Mouse (Mus musculus) naive thymus-derived CD4-positive, alpha-beta T cell, adult 2 months (primary cell): ENCODE data around the gene Anapc5.
A peak's percentile ranks its signal among the peaks of the same experiment; 100 is the strongest.

ENCODE experiments used
- DNase-seq: peaks from one replicate; pipeline ENCODE4 v3.0.0-alpha.2; 2011; ENCODE audit warnings: low read depth

Anapc5 gene

GRCm38 (mm10) chr5:122820777-122821523, at the start of gene Anapc5:
Gene Anapc5, minus strand, starts transcription at chr5:122821339.
- peak; percentile 97 for DNase-seq

DNA sequence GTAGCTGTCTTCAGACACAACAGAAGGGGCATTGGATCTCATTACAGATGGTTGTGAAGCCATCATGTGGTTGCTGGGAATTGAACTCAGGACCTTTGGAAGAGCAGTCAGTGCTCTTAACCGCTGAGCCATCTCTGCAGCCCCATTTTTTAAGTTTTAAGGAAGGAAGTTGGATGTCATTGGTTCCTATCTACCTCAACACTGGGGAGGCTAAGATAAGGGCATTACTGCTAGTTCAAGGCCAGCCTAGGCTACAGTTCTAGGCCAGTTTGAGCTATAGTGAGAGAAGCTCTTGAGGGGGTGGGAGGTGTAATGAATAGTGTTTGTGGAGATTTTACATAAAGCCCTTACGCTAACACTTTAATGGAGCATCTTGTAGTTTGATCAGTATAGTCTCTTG, 41.9 kb upstream of the Anapc5 start:
- DNase-seq, result no peak

- peak; percentile 36 for DNase-seq
Measured at GRCm38 (mm10) chr5:122855858-122856257, 34.7 kb upstream of the Anapc5 start.

GRCm38 (mm10) chr5:122852611-122853010, 31.5 kb upstream of the Anapc5 start:
- DNase-seq, result no peak

GRCm38 (mm10) chr5:122850319-122851002, 29.3 kb upstream of the Anapc5 start:
- no peak for DNase-seq

DNA sequence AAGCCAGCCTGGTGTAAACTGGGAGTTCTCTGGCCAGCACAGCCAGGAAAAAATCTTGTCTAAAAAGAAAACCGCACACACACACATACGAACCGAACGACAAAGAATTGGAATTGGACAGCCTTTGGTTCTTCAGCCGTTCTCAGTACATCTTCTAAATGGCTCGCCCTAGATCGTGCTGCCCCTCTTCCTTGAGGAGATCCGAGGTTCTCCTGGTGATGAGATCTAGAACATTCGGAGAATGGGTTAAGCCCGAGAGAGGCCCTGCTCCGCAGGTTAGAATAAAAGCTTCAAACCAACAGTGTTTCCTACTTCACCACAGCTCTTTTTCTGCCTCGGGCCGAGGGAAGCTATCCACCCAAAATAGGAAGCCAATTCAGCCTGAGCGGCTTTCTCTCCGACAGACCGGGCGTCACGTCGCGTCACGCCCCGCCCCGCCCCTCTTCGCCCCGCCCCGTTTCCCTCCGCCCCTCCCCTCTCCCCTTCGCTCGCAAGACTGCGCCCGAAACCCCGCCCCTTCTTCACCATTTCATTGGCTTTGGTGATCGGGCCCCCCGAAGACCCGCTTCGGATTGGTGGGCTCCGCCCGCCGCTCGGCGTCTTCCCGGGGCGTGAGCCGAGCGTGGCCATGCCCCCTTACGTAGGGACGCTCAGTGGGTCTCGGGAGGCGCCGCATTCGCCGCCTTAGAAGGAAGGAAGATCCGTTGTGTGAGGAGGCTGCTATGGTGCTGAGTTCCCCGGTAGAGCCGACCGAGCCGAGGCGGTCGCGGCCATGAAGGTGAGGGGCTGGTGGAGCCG, 28.6 kb upstream of the Anapc5 start, which contains the start of gene Rnf34:
Rnf34 (plus strand) TSS at position 528 of the 798 bp plus-strand sequence.
- DNase-seq, result peak; percentile 98

GRCm38 (mm10) chr5:122843799-122844198, 22.7 kb upstream of the Anapc5 start:
- DNase-seq, result no peak

DNA sequence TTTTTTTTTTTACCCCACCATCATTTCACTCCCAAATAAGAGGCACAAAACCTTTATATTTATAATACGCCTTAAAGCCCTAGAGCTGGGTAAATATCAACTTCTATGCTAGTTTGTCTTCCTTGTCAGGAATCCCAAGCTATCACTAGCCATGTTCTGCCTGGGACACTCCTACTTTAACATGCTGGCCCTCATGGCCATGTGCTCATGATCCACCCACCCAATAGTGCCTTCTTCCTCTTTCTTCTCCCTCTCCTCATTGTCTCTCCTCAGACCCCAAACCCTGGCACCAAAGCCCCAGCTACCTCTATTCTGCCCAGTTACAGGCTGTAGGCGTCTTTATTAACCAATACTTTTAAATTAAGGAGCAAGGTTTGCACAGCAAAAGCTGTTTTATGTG, 20.0 kb upstream of the Anapc5 start:
- no peak for DNase-seq

DNA sequence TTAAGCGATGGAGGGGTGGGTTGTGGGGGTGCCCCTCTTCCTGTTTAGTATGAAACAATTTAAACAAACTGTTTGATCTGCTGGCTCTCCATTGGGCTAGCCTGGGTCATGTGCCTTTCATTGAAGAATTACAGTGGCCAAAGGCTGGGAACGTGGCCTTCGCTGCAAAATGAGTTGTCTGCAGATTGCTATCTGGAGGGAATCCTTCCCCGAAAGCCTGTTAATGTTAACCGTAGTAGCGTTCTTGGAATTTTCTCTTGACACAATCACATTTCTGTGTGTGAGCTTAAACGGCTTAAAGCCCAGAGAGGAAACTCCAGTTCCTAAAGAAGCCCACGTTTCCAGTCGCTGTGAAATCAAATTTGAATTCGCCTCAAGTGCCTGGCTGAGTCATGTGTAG, 11.9 kb upstream of the Anapc5 start:
- DNase-seq, result no peak

DNA sequence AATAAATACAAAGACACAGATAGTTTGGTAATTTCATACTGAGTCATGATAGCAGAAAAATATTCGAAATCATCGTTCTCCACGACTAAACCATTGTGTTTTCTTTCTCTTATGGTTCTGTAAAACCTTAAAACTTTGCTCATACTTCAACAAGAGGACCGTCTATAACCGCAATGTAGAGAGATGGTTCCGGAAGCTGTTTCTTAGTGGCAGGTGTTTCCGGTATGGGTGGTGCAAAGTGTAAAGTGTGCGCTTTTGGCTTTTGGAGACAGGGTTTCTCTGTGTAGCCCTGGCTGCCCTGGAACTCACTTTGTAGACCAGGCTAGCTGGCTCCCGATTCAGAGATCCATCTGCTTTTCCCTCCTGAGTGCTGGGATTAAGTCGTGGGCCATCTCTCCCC, 11.4 kb upstream of the Anapc5 start:
- DNase-seq, result peak; percentile 59

GRCm38 (mm10) chr5:122825099-122825498, 4.0 kb upstream of the Anapc5 start:
- DNase-seq, result no peak

DNA sequence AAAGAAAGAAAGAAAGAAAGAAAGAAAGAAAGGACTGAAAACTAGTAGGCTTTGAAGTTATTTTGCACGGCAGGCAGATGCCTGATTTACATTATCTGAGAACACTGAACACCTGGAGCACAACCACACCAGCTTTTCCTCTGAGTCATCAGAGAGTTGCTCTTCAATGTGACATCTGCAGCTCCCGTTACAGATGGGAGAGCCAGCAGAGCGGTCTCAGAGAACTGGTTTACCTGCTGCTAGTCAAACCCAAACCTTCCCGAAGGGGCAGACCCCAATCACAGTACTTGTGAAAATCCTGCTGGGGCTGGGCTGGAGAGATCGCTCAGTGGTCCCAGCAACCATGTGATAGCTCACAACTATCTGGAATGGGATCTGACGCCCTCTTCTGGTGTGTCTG, 3.3 kb upstream of the Anapc5 start:
- DNase-seq, result no peak

- DNase-seq, result no peak
Measured at GRCm38 (mm10) chr5:122823976-122824375, 2.8 kb upstream of the Anapc5 start.

DNA sequence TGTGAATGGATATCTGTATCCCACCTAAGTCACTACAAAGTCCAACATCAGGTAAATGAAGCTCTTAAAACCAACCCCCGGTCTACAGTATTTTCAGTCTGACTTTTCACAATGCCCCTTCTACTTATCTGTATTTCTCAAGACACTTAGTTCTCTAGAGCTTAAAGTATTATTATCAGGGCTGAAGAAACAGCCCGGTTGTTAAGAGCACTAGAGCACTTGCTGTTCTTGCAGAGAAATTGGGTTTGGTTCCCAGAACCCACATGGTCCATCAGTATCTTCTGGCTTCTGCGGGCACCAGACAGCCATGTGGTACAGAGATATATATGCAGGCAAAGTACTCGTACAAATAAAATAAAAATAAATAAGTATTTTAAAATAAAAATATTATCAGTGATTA, 1.3 kb upstream of the Anapc5 start:
- no peak for DNase-seq

DNA sequence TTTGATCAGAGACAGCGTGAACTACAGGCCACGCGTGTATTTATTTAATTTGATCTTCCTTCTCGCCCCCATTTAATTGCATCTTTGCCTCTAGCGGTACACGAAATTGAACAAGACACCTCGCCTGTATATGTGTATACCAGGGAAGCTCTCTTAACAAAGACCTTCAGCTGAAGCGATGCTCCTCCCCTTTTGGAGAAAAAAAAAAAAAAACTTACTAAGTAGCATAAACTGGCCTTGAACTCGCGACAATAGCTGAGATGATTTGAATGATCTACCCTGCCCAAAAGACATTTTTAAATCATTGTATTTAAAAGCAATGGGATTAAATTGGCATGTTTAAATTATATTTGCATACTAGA, 366 bp upstream of the Anapc5 start:
- no peak for DNase-seq

DNA sequence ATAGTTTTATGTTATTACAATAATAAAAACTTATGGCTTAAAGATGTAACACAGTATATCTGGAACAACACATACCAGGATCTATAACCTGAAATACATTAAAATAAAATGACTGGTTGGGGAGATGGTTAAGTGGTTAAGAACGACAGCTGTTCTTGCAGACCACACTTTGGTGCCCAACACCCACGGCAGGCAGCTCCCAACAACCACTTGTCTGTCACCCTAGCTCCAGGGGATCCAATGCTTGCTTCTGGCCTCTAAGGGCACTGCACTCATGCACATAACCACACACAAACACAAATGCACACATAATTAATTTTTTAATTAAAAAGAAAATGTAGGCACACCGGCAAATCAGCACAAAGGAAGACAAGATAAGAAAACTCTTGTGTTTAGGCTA, 8.4 kb downstream of the Anapc5 start:
- DNase-seq, result no peak

- DNase-seq, result peak; percentile 92
Measured at GRCm38 (mm10) chr5:122811364-122812079, 9.6 kb downstream of the Anapc5 start.

DNA sequence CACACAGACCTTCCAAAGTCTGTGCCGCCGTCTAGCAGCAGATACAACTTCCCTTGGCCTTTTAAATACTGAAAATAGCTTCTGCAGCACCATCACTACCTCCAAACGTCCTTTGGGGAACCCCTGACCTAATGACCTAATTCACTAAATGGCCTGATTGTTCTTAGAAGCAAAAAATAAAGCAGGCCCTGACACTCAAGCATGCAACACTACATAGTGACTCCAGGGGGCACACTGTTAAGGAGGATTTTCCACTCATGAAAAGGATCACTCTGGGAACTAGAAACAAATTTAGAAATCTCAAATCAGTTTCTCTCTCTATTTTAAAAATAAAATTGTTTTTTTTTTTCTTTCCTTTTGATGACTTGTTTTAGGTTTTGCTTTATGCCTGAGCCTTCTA, 15.6 kb downstream of the Anapc5 start:
- DNase-seq, result peak; percentile 39

DNA sequence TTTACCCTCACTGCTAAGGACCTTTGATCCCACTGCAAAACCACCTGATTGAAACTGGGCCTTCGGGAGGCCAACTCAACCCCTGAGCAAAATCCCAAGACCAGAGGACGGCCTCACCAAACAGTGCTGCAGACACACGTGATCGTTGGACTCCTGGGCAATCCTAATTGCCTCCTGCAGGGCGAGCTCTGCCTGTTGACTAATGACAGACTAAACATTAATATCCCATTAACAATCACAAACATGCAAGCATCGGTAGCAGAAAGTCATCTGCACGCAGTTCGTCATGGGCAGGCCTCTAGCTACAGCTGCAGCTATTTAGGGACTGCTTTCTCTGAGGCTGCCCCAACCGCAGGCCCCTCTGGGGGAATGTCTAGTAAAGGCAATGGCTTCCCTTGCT, 18.4 kb downstream of the Anapc5 start:
- DNase-seq, result no peak

- DNase-seq, result no peak
Measured at GRCm38 (mm10) chr5:122801684-122802083, 19.5 kb downstream of the Anapc5 start.

DNA sequence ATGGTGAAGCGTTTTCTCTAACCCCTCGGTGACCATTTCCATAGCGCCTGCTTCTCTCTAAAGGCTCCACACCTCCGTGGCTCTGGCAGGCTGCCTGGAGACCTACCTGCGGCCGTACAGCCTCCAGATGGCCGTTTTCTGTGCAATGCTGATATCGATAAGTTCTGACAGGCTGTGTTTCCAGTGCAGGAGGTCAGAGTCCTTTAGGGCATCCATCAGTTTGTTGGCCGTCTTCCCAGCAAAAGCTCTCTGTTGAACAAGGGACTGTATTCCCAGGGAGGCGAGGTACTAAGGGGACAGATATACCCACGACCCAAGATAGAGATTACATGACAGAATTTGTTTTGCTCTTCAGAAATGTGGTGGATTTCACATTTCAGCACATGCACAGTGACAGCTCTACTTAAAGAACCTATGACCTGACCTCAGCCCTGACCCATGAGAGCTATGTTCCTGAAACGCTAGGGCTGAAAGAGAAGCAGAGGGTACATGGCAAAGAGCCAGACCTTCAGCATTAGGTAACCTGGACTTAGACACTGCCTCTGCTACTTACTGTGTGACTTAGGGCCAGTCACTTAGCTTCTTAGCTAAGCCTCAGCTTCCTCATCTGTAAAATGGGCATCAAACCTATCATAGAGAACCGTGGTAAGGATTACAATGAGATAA, 20.7 kb downstream of the Anapc5 start:
- no peak for DNase-seq
